Mouse (Mus musculus) embryonic facial prominence, embryonic 12.5 days (tissue): ENCODE measurements around the gene Crlf1. TPM values are rescaled to one million over a fixed set of nuclear protein-coding genes. Genes with fewer than 3 reads are reported as not detected.

ENCODE experiments used
- ATAC-seq: fragments of 200-750 bp; cut with Nextera tagmentation; 2 replicates; pipeline ENCODE4 v1.8.0; 2017; ENCODE audit not compliant: insufficient number of reproducible peaks, insufficient read depth, low FRiP score, low TSS enrichment
- H3K27ac ChIP-seq: fragments of 300-500 bp; sonication (generic); 2 replicates; pipeline ENCODE4 v1.5.1; 2016; ENCODE audit warnings: mild to moderate bottlenecking
- H3K27me3 ChIP-seq: fragments of 300-500 bp; sonication (generic); 2 replicates; pipeline ENCODE4 v1.6.1; 2016; ENCODE audit warnings: mild to moderate bottlenecking, moderate library complexity
- H3K36me3 ChIP-seq: fragments of 300-500 bp; sonication (generic); 2 replicates; pipeline ENCODE4 v1.6.1; 2016; ENCODE audit warnings: mild to moderate bottlenecking
- H3K4me1 ChIP-seq: fragments of 300-500 bp; sonication (generic); 2 replicates; pipeline ENCODE4 v1.6.1; 2016
- H3K4me2 ChIP-seq: fragments of 300-500 bp; sonication (generic); replicated peaks from 2 replicates; pipeline ENCODE4 v1.6.1; 2016; ENCODE audit warnings: mild to moderate bottlenecking, moderate library complexity
- H3K4me3 ChIP-seq: fragments of 300-500 bp; sonication (generic); 2 replicates; pipeline ENCODE4 v1.5.1; 2016; ENCODE audit warnings: mild to moderate bottlenecking
- H3K9ac ChIP-seq: fragments of 300-500 bp; sonication (generic); 2 replicates; pipeline ENCODE4 v1.6.1; 2016; ENCODE audit warnings: mild to moderate bottlenecking, moderate library complexity
- H3K9me3 ChIP-seq: fragments of 300-500 bp; sonication (generic); 2 replicates; pipeline ENCODE4 v1.6.1; 2016; ENCODE audit warnings: mild to moderate bottlenecking, moderate library complexity
- WGBS: fragments of 180-500 bp; shearing (Covaris S2); methylation state at CpG from one replicate; pipeline ENCODE4 v1.1.7; 2016; 5-methylcytosine and 5-hydroxymethylcytosine counted together
- polyA plus RNA-seq: library from polyadenylated mRNA; unstranded; fragments of >200 nt; fragmentation: Nextera tagmentation; extraction: Ambion mirVana; gene quantifications from 2 replicates; pipeline ENCODE4 v1.2.1, GENCODE M21; 2016

Crlf1 gene
- polyA plus RNA-seq, 1 experiment from 2014 or later, result 74.4 TPM

DNA sequence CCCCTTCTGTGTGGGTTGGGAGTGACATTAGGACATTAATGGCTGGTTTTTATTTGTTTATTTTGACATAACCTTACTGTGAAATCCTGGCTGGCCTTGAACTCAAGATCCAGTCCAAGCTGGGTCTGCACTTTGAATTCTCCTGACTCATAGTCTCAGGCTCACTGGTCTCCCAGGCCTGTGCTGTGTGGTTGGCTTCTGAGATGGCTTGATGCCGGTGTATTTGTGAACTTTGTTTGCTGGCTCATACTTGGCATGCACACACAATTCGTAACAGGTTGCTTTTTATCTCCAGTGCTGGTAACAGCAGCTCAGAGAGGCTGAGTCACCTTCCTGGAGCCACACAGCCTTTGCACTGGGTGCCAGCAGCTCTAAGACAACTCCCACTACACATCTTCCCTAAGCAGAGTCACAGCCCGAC, 36.8 kb downstream of the Crlf1 start:
- no peak overlapping the region for H3K4me3 ChIP-seq

DNA sequence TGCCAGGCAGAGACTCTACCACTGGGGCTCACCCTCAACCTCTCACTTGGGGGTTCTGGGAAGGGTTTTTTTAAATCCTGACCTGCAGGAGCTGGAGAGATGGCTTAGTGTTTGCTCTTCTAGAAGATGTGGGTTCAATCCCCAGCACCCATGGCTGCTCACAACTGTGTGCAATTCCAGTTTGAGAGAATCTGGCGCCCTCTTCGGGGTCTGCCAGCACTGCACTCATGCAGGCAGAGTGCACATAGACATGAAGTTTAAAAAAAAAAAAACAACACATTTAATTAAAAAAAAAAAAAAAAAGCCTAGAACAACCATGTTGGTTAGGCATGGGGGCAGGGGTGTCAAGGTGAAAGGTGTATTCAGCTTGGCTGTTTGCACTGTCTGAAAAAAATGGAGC, 37.4 kb downstream of the Crlf1 start:
- ATAC-seq, result no peak
- peaks cover 60% of the 10 kb centered on the region for H3K36me3 ChIP-seq

More for the DNA sequence above, 36.8 kb downstream of the Crlf1 start:
- Histone ChIP-seq H3K9me3 (no peaks in the 10 kb centered on the region), H3K9ac (no peak overlapping the region), H3K4me2 (no peak overlapping the region), H3K27ac (no peak overlapping the region), H3K36me3 (peaks cover 54% of the 10 kb centered on the region), H3K4me1 (peaks cover 22% of the 10 kb centered on the region), H3K27me3 (no peaks in the 10 kb centered on the region)
- no peak for ATAC-seq
- 91% methylated on average over 3 of the region's 3 CpGs for WGBS

DNA sequence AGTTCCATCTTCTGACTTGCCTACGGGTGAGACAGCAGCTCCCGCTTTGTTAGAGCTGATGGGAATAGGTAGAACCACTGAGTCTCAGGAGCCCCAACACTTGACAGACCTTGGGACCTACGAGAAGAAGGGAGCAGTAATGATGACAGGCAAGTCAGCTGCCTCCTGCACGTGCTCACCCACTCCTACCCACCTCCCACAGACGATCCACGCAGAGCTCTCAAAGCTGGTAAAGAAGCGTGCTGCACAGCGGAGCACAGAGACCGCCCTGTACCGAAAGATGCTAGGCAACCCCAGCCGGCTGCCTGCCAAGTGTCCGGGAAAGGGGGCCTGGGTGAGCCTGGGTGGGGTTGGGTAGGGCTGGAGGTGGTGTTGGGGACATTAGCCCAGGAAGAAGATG, 41.3 kb downstream of the Crlf1 start:
- Histone ChIP-seq H3K27ac (no peak overlapping the region), H3K9me3 (no peaks in the 10 kb centered on the region), H3K36me3 (peaks cover 77% of the 10 kb centered on the region), H3K27me3 (no peaks in the 10 kb centered on the region), H3K4me3 (no peak overlapping the region), H3K4me1 (peaks cover 6% of the 10 kb centered on the region), H3K4me2 (no peak overlapping the region), H3K9ac (no peak overlapping the region)
- no peak for ATAC-seq
- WGBS, result 94% methylated on average over 12 of the region's 12 CpGs

More for the DNA sequence above, 37.4 kb downstream of the Crlf1 start:
- no peak overlapping the region for H3K4me3 ChIP-seq
- H3K9ac ChIP-seq, result no peak overlapping the region
- H3K27me3 ChIP-seq, result no peaks in the 10 kb centered on the region
- H3K27ac ChIP-seq, result no peak overlapping the region
- H3K4me2 ChIP-seq, result no peak overlapping the region
- H3K9me3 ChIP-seq, result no peaks in the 10 kb centered on the region
- H3K4me1 ChIP-seq, result peaks cover 22% of the 10 kb centered on the region
- WGBS, result 97% methylated on average over 2 of the region's 2 CpGs

DNA sequence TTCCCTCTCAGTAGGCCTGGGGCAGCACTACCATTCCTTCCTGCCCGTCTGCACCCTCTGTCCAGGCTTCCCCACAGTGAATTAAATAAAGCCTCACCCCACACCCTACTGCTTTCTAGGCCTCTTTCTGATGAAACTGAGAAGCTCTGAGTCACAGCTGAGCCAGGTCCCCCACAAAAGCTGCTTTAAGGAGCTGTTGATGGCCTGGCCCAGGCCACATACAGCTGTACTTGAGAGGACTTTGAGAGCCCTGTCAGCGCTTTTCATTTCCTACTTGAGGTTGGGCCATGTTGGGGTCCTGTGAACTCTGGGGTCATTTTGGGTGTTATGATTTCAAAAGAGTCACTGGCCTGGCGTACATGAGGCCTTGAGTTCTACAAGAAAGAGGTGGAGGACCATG, 42.3 kb downstream of the Crlf1 start:
- Histone ChIP-seq H3K27ac (no peak overlapping the region), H3K9me3 (no peaks in the 10 kb centered on the region), H3K9ac (no peak overlapping the region), H3K4me3 (no peak overlapping the region), H3K27me3 (no peaks in the 10 kb centered on the region), H3K4me1 (peaks cover 6% of the 10 kb centered on the region), H3K36me3 (peaks cover 67% of the 10 kb centered on the region), H3K4me2 (no peak overlapping the region)
- 88% methylated on average over 3 of the region's 3 CpGs for WGBS
- ATAC-seq, result no peak

DNA sequence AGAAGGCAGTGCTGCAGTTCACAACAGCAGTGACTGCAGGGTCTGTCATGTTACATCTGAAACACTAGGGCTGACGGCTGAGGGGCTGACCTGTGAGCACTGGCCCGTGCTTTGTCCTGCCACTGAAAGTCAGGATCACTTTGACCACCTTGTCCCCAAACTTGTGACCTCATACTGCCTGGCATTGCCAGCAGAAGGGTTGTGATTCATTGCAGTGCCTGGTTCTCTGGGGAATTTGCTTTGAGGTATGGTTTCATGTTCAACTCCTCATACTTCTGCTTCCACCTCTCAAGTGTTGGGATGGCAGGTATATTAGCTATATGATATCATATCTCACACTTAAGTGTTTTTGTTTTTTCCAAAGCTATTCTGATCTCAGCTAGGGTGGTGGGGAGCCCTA, 42.7 kb downstream of the Crlf1 start:
- WGBS, result 93% methylated on average over 2 of the region's 2 CpGs
- peaks cover 64% of the 10 kb centered on the region for H3K36me3 ChIP-seq

DNA sequence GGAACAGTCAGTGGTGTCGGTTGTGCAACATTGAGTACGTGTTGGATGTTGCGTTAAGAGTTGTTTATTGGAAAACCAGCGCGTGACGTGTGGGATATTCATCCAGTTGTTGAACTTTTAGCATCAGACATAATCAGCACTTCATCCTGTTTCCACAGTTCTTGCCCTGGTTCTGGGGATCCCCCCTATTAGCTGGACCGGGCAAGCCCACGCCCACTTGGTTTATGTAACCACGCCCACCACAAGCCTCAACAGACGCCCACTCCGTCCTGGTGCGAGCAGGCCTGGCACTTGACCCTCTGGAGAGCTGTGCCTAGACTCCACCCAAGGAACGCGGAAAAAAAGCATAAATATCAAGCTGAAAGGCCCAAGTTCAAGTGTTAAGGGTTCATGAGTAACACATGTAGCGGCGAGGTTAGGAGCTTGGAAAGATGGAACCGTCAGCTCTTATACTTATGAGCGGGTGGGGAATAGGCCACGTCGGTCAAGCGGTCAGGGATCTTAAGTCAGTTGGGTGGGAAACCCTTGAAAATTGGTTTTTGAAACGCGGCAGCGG, 45.1 kb downstream of the Crlf1 start:
- H3K9me3 ChIP-seq, result no peaks in the 10 kb centered on the region
- peaks cover 23% of the 10 kb centered on the region for H3K4me1 ChIP-seq
- ATAC-seq, result no peak
- H3K27ac ChIP-seq, result peak overlapping the region; percentile 94
- no peaks in the 10 kb centered on the region for H3K27me3 ChIP-seq
- H3K36me3 ChIP-seq, result peaks cover 40% of the 10 kb centered on the region
- peak overlapping the region; percentile 54 for H3K9ac ChIP-seq
- peak overlapping the region; percentile 66 for H3K4me3 ChIP-seq
- H3K4me2 ChIP-seq, result peak overlapping the region; percentile 72
- WGBS, result 14% methylated on average over 24 of the region's 24 CpGs

More for the DNA sequence above, 42.7 kb downstream of the Crlf1 start:
- no peak overlapping the region for H3K9ac ChIP-seq
- no peak for ATAC-seq
- H3K4me3 ChIP-seq, result no peak overlapping the region
- H3K27me3 ChIP-seq, result no peaks in the 10 kb centered on the region
- H3K27ac ChIP-seq, result no peak overlapping the region
- no peaks in the 10 kb centered on the region for H3K9me3 ChIP-seq
- H3K4me1 ChIP-seq, result peaks cover 11% of the 10 kb centered on the region
- no peak overlapping the region for H3K4me2 ChIP-seq

DNA sequence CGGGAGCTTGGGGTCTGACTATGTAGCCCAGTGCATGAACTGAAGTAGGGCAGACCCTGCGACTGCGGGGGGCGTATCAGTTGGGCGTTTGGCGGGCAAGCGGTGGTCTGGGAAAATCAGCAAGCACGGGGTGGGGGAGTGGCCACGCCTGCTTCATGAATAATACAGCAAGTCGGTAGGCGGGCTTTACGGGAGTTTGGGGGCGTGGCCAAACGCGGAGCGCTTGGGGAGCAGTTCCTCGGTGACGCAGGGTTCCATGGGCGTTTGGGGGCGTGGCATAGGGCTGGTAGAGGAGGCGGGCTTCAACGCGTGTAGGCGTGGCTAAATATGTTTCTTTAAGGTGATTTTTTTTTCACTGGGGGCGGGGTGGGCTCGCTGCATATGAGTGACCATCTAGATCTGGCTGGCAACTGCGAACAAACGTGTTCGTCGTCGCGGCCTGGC, 45.7 kb downstream of the Crlf1 start:
- WGBS, result under 1% methylated on average over 32 of the region's 32 CpGs
- ATAC-seq, result peak; percentile 54
- H3K9me3 ChIP-seq, result no peaks in the 10 kb centered on the region
- peak overlapping the region; percentile 54 for H3K9ac ChIP-seq
- H3K36me3 ChIP-seq, result peaks cover 35% of the 10 kb centered on the region
- peaks cover 23% of the 10 kb centered on the region for H3K4me1 ChIP-seq
- peak overlapping the region; percentile 72 for H3K4me2 ChIP-seq
- H3K27me3 ChIP-seq, result no peaks in the 10 kb centered on the region
- H3K27ac ChIP-seq, result peak overlapping the region; percentile 94
- H3K4me3 ChIP-seq, result peak overlapping the region; percentile 66

DNA sequence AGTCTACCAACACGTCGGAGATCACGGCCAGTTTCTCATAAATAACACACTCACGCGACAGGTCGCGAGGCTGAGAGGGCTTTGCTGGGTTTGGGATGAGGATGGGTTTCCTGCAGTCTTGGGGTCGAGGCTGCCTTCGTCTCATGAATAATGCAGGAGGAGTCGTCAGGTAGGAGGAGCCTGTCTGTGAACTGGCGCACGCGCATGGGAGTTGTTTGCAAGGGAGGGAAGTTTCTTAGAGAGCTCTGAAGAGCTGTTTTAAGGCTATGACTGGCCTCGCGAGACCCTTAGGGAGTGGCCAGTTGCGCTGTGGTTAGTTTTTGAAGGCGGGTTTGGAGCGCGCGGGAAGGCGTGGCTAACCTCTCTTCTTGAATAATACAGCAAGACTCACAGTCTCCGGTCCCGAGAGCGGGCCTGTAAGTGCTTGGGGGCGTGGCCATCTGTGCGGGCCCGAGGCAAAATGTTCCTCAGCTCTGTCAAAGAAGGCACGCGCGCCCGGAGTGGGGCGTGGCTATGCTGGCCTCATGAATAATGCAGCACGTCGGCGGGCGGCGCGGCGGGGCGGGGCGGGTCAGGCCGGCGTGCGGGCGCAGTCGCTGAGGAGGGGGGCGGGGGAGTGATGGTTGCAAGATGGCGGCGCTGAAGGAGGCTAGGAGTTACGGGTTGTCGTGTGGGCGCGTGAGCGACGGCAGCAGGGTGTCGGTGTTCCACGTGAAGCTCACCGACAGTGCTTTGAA, 46.3 kb downstream of the Crlf1 start, which contains the start of gene Ell:
TSS of gene Ell (plus strand) at position 381 of the 737 bp plus-strand sequence.
- Histone ChIP-seq H3K4me3 (peak within 1 kb of the TSS; percentile 66), H3K9me3 (no peaks in the 10 kb centered on the region), H3K27me3 (no peaks in the 10 kb centered on the region), H3K4me2 (peak within 1 kb of the TSS; percentile 72), H3K9ac (peak within 1 kb of the TSS; percentile 75), H3K27ac (peak within 1 kb of the TSS; percentile 94), H3K36me3 (peaks cover 29% of the 10 kb centered on the region), H3K4me1 (peaks cover 23% of the 10 kb centered on the region)
- ATAC-seq, result peak; percentile 86
- WGBS, result under 1% methylated on average over 55 of the region's 58 CpGs

DNA sequence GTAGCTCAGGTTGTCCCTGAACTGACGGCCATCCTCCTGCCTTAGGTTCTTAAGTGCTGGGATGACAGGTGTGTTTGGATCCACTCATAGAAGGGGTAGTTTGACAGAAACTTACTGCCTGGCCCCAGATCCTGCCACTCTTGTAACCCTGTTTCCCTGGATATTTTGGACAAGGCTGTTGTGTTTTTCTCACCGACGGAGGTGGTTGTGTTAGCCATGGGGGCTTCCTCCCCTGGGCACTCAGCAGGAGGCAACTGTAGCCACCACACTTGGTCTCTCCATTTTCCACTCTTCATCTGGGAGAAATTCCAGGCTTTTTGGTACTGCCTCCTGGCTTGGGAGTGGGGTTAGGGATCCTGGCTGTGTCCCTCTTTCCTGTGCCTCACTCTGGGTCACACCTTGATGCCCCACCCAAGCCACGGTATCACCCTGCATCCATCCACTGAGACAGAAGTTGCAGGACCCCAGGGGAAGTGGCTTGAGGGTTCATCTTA, 47.1 kb downstream of the Crlf1 start:
- peaks cover 23% of the 10 kb centered on the region for H3K4me1 ChIP-seq
- no peaks in the 10 kb centered on the region for H3K27me3 ChIP-seq
- H3K4me3 ChIP-seq, result peak overlapping the region; percentile 66
- WGBS, result 14% methylated on average over 4 of the region's 4 CpGs
- H3K9ac ChIP-seq, result peak overlapping the region; percentile 75
- peaks cover 21% of the 10 kb centered on the region for H3K36me3 ChIP-seq
- H3K9me3 ChIP-seq, result no peaks in the 10 kb centered on the region
- H3K4me2 ChIP-seq, result peak overlapping the region; percentile 72
- no peak for ATAC-seq
- peak overlapping the region; percentile 94; the same call in 1 of the 2 replicates for H3K27ac ChIP-seq

DNA sequence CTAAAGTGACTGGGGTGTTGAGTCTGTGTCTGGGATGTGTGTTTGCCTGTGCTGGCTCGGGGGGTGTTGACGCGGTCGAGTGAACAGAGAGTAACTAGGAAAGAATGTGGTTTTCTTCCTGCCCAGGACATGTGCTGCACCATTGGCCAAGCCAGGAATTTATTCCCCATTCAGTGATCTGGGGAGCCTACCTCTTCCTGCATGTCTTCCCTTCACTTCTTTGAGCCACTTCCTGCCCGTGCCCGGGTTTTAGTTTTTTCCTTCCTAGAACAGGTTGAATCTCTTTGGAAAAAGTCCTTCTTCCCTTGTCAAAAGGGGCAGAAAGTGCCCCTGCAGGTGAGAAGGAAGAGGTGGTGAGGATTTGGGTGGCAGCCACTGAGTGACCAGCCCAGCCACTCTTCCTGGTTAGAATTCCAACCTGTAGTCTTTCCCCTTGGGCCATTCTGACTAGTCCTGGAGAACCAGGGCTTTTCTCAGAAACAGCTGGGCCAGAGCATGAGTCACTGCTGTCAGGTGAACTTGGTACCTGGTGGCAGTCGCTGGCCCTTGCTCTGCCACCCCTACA, 47.6 kb downstream of the Crlf1 start:
- no peaks in the 10 kb centered on the region for H3K9me3 ChIP-seq
- peaks cover 23% of the 10 kb centered on the region for H3K4me1 ChIP-seq
- peak overlapping the region; percentile 75 for H3K9ac ChIP-seq
- H3K27me3 ChIP-seq, result no peaks in the 10 kb centered on the region
- H3K4me3 ChIP-seq, result peak overlapping the region; percentile 66
- peak overlapping the region; percentile 72 for H3K4me2 ChIP-seq
- H3K27ac ChIP-seq, result no peak overlapping the region
- WGBS, result 37% methylated on average over 7 of the region's 7 CpGs
- peaks cover 15% of the 10 kb centered on the region for H3K36me3 ChIP-seq
- no peak for ATAC-seq

DNA sequence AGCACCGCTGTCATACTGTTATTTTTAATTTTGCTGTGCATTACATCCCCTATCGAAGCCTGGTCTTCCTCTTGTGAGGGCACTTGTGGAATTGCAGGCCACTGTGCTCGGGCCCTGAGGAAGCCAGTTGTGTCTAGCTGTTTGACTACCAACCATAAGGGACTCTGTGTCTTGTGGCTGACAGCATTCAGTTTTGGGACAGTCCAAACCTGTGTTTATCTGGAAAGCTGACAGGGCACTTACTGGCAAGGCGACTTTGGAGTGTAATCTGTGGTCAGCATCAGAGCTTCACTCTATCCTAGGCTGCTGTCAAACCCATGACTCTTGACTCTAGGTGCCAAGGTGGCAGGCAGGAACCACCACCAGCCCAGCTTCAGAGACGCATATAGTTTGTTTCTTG, 48.1 kb downstream of the Crlf1 start:
- no peak for ATAC-seq
- Histone ChIP-seq H3K4me3 (peak overlapping the region; percentile 66; the same call in 1 of the 2 replicates), H3K4me1 (peaks cover 23% of the 10 kb centered on the region), H3K9ac (peak overlapping the region; percentile 21; the same call in 1 of the 2 replicates), H3K27me3 (no peaks in the 10 kb centered on the region), H3K36me3 (peaks cover 11% of the 10 kb centered on the region), H3K27ac (no peak overlapping the region), H3K4me2 (peak overlapping the region; percentile 72), H3K9me3 (no peaks in the 10 kb centered on the region)
- 82% methylated on average over 5 of the region's 5 CpGs for WGBS
